Mouse (Mus musculus): Measurements from ENCODE around the gene Mtrr. TPM values are rescaled to one million over a fixed set of nuclear protein-coding genes. Genes with fewer than 3 reads are reported as not detected.

Mtrr gene
- polyA plus RNA-seq (2012; rRNA removed): 10.2 and 11.3 TPM in 2 replicates

- no peaks in the 10 kb centered on the region for H3K27me3 ChIP-seq (replicated peaks; ENCODE audit: control insufficient read depth, insufficient read depth, low read length)
- peak within 1 kb of the TSS; percentile 64 for H3K27ac ChIP-seq (ENCODE audit: insufficient read depth, low read depth, low read length)
- DNase-seq: peak; percentile 99
- TF ChIP-seq CTCF (conservative IDR thresholded peaks at IDR 0.05; ENCODE audit: insufficient read depth, insufficient read length, low read depth, low read length): no peak
- no peak for TF ChIP-seq POLR2A (IDR thresholded peaks at IDR 0.05; ENCODE audit: low read depth, low read length)
- peak within 1 kb of the TSS; percentile 76 for H3K4me3 ChIP-seq (ENCODE audit: insufficient read depth, low read depth, low read length)
- peaks cover 3% of the 10 kb centered on the region; the same call in 1 of the 2 replicates for H3K4me1 ChIP-seq (ENCODE audit: control insufficient read depth, insufficient read depth, low read length)
- peaks cover 3% of the 10 kb centered on the region; the same call in 1 of the 2 replicates for H3K36me3 ChIP-seq (ENCODE audit: control insufficient read depth, insufficient read depth, low read length)
- under 1% methylated on average over 81 of the region's 81 CpGs for WGBS
Observed at GRCm38 (mm10) chr13:68581747-68582516, at the start of gene Mtrr, which contains the start of gene Fastkd3. TSS of gene Mtrr (minus strand) at chr13:68582149. TSS of gene Fastkd3 (plus strand) at chr13:68582234.

- DNase-seq: no peak
- no peak overlapping the region for H3K4me3 ChIP-seq (ENCODE audit: insufficient read depth, low read depth, low read length)
- TF ChIP-seq CTCF (conservative IDR thresholded peaks at IDR 0.05; ENCODE audit: insufficient read depth, insufficient read length, low read depth, low read length) (no peak), POLR2A (IDR thresholded peaks at IDR 0.05; ENCODE audit: low read depth, low read length) (no peak)
- no peaks in the 10 kb centered on the region for H3K4me1 ChIP-seq (ENCODE audit: control insufficient read depth, insufficient read depth, low read length)
- H3K27me3 ChIP-seq (replicated peaks; ENCODE audit: control insufficient read depth, insufficient read depth, low read length): no peaks in the 10 kb centered on the region
- WGBS: 82% methylated on average over 3 of the region's 3 CpGs
- no peak overlapping the region for H3K27ac ChIP-seq (ENCODE audit: insufficient read depth, low read depth, low read length)
- H3K36me3 ChIP-seq (ENCODE audit: control insufficient read depth, insufficient read depth, low read length): no peaks in the 10 kb centered on the region
Observed at GRCm38 (mm10) chr13:68627041-68627440, 45.1 kb upstream of the Mtrr start.

GRCm38 (mm10) chr13:68622792-68623191, 40.8 kb upstream of the Mtrr start:
- H3K36me3 ChIP-seq (ENCODE audit: control insufficient read depth, insufficient read depth, low read length): no peaks in the 10 kb centered on the region
- H3K4me3 ChIP-seq (ENCODE audit: insufficient read depth, low read depth, low read length): no peak overlapping the region
- no peaks in the 10 kb centered on the region for H3K4me1 ChIP-seq (ENCODE audit: control insufficient read depth, insufficient read depth, low read length)
- no peak overlapping the region for H3K27ac ChIP-seq (ENCODE audit: insufficient read depth, low read depth, low read length)
- WGBS: 41% methylated on average over 6 of the region's 6 CpGs
- no peak for DNase-seq
- no peaks in the 10 kb centered on the region for H3K27me3 ChIP-seq (replicated peaks; ENCODE audit: control insufficient read depth, insufficient read depth, low read length)
- TF ChIP-seq POLR2A (IDR thresholded peaks at IDR 0.05; ENCODE audit: low read depth, low read length) (no peak), CTCF (conservative IDR thresholded peaks at IDR 0.05; ENCODE audit: insufficient read depth, insufficient read length, low read depth, low read length) (0 out of 2 replicates have a peak, but pooled peaks have one; percentile 25)

GRCm38 (mm10) chr13:68607652-68608405, 25.9 kb upstream of the Mtrr start:
- DNase-seq: no peak
- no peaks in the 10 kb centered on the region for H3K36me3 ChIP-seq (ENCODE audit: control insufficient read depth, insufficient read depth, low read length)
- WGBS: 38% methylated on average over 21 of the region's 21 CpGs
- no peak for TF ChIP-seq POLR2A (IDR thresholded peaks at IDR 0.05; ENCODE audit: low read depth, low read length)
- no peak for TF ChIP-seq CTCF (conservative IDR thresholded peaks at IDR 0.05; ENCODE audit: insufficient read depth, insufficient read length, low read depth, low read length)
- H3K4me1 ChIP-seq (ENCODE audit: control insufficient read depth, insufficient read depth, low read length): no peaks in the 10 kb centered on the region
- no peak overlapping the region for H3K27ac ChIP-seq (ENCODE audit: insufficient read depth, low read depth, low read length)
- no peaks in the 10 kb centered on the region for H3K27me3 ChIP-seq (replicated peaks; ENCODE audit: control insufficient read depth, insufficient read depth, low read length)
- H3K4me3 ChIP-seq (ENCODE audit: insufficient read depth, low read depth, low read length): peak overlapping the region; percentile 18; the same call in 1 of the 2 replicates

GRCm38 (mm10) chr13:68605689-68606126, 23.8 kb upstream of the Mtrr start:
- peak; percentile 73 for DNase-seq

GRCm38 (mm10) chr13:68603085-68603484, 21.1 kb upstream of the Mtrr start:
- no peak for DNase-seq
- 80% methylated on average over 6 of the region's 6 CpGs for WGBS
- TF ChIP-seq POLR2A (IDR thresholded peaks at IDR 0.05; ENCODE audit: low read depth, low read length) (no peak), CTCF (conservative IDR thresholded peaks at IDR 0.05; ENCODE audit: insufficient read depth, insufficient read length, low read depth, low read length) (no peak)

More at GRCm38 (mm10) chr13:68605689-68606126, 23.8 kb upstream of the Mtrr start:
- H3K27me3 ChIP-seq (replicated peaks; ENCODE audit: control insufficient read depth, insufficient read depth, low read length): no peaks in the 10 kb centered on the region
- no peaks in the 10 kb centered on the region for H3K36me3 ChIP-seq (ENCODE audit: control insufficient read depth, insufficient read depth, low read length)
- H3K27ac ChIP-seq (ENCODE audit: insufficient read depth, low read depth, low read length): no peak overlapping the region
- TF ChIP-seq POLR2A (IDR thresholded peaks at IDR 0.05; ENCODE audit: low read depth, low read length) (no peak), CTCF (conservative IDR thresholded peaks at IDR 0.05; ENCODE audit: insufficient read depth, insufficient read length, low read depth, low read length) (no peak)
- H3K4me1 ChIP-seq (ENCODE audit: control insufficient read depth, insufficient read depth, low read length): no peaks in the 10 kb centered on the region
- 2% methylated on average over 10 of the region's 11 CpGs for WGBS
- peak overlapping the region; percentile 44 for H3K4me3 ChIP-seq (ENCODE audit: insufficient read depth, low read depth, low read length)

GRCm38 (mm10) chr13:68601184-68601583, 19.2 kb upstream of the Mtrr start:
- no peak overlapping the region for H3K27ac ChIP-seq (ENCODE audit: insufficient read depth, low read depth, low read length)
- H3K4me1 ChIP-seq (ENCODE audit: control insufficient read depth, insufficient read depth, low read length): no peaks in the 10 kb centered on the region
- no peaks in the 10 kb centered on the region for H3K27me3 ChIP-seq (replicated peaks; ENCODE audit: control insufficient read depth, insufficient read depth, low read length)
- no peak overlapping the region for H3K4me3 ChIP-seq (ENCODE audit: insufficient read depth, low read depth, low read length)
- DNase-seq: peak; percentile 20
- no peaks in the 10 kb centered on the region for H3K36me3 ChIP-seq (ENCODE audit: control insufficient read depth, insufficient read depth, low read length)
- TF ChIP-seq CTCF (conservative IDR thresholded peaks at IDR 0.05; ENCODE audit: insufficient read depth, insufficient read length, low read depth, low read length) (peak; percentile 60), POLR2A (IDR thresholded peaks at IDR 0.05; ENCODE audit: low read depth, low read length) (no peak)
- 14% methylated on average over 6 of the region's 6 CpGs for WGBS

More at GRCm38 (mm10) chr13:68603085-68603484, 21.1 kb upstream of the Mtrr start:
- no peak overlapping the region for H3K27ac ChIP-seq (ENCODE audit: insufficient read depth, low read depth, low read length)
- no peaks in the 10 kb centered on the region for H3K27me3 ChIP-seq (replicated peaks; ENCODE audit: control insufficient read depth, insufficient read depth, low read length)
- no peaks in the 10 kb centered on the region for H3K36me3 ChIP-seq (ENCODE audit: control insufficient read depth, insufficient read depth, low read length)
- no peak overlapping the region for H3K4me3 ChIP-seq (ENCODE audit: insufficient read depth, low read depth, low read length)
- no peaks in the 10 kb centered on the region for H3K4me1 ChIP-seq (ENCODE audit: control insufficient read depth, insufficient read depth, low read length)
